Mouse (Mus musculus): ENCODE data around the gene Nap1l1. TPM values are rescaled to one million over a fixed set of nuclear protein-coding genes. Genes with fewer than 3 reads are reported as not detected.

Gene Nap1l1
- total RNA-seq, 2 experiments from 2014 or later, result 59.7 to 65.9 TPM

DNA sequence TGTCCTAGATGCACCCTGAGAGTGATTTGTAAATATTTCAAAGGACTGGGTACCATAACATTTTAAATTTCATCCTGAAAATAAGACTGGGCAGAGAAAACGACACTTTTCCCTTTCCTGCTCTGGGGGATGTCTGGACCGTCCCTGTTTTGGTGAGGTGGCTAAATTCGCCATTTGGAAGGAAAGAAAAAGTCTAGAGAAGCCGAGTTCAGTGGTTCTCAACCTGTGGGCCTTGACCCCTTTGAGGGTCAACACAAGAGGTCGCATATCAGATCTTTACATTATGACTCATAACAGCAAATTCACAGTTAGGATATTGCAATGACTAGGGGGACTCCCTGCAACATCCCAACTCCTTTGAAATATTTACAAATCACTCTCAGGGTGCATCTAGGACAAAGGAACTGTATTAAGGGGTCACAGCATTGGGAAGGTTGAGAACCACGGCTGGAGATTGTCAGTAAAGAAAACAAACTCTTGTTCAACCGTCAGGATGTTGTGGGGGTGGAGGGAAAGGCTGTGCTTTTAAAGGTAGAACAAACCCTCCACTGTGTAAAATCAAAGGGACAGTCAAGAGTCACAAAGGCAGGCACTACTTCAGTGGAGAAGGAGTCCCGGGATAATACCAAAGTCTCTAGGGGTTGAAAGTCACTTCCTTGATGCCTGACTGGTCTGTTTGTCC, 36.2 kb downstream of the Nap1l1 start:
- DNase-seq, result no peak
- intact Hi-C loops (cut with DNase I), result loop anchor here (5.0 kb wide), 3 partner anchors 33 to 263 kb away; no protein-coding TSS in a partner anchor

DNA sequence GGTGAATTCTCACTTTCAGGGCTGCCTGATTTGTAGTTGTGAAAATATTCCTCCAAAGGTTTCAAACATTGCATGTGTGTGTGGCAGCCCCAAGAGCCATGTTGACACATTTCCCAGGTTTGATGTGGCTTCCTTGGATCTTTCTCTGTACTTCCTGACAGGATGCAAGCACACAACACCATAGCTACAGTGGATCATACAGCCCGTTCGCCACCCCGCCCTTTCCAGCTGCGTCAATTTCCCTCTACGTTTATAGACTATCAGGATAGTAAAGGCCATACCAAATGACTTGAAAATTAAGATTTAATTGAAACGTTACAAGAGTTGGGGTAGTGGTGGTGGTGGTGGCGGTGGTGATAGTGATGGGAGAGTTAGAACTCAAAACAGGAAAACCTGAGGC, 37.0 kb downstream of the Nap1l1 start:
- intact Hi-C loops (cut with DNase I), result loop anchor here (5.0 kb wide), 3 partner anchors 32 to 262 kb away; no protein-coding TSS in a partner anchor
- DNase-seq, result no peak

DNA sequence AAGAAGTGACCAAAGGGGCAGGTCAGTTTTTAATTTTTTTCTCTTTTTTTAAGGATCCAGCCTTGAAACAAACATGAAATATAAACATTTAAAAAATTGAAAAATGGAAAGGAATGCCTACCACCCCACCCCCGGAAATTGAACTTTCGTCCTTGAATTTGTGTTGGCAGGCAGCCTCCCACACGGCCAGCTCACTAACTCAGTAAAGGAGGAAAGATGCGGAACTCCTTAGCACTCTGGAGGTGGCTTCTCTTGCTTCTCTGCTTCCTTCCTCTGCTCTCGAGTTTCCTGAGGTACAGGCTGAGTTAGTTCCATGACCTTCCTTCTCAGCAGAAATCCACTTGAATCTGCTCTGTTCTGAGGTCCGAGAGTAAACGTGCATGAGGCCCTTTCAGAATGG, 37.8 kb downstream of the Nap1l1 start:
- DNase-seq, result no peak
- intact Hi-C loops (cut with DNase I), result no loop called here

DNA sequence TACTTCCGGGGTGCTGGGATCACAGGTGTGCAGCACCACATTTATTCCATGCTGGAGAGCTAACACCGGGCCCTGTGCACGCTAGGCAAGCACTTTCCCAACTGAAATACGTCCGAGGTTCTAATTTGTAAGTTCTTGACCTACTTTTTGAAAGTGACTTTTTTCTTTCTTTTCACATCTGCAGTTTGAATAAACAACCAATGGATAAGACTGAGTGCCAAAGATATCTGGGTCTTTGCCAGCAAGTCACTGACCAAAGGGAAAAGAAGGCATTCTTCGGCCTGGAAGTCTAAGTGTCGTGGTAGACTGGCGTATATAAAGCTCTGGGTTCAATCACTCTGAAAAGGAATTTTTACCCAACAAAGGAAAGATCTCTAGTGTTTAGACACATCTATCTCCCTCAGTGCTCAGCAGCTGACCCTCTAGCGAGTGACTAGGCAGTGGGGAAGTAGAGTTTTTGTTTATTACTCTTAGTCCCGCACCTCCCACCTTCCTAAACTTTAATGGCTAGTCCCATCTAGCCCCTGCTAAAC, 39.1 kb downstream of the Nap1l1 start:
- peak in 1 of 2 experiments; percentile 64 for DNase-seq
- intact Hi-C loops (cut with DNase I), result no loop called here

DNA sequence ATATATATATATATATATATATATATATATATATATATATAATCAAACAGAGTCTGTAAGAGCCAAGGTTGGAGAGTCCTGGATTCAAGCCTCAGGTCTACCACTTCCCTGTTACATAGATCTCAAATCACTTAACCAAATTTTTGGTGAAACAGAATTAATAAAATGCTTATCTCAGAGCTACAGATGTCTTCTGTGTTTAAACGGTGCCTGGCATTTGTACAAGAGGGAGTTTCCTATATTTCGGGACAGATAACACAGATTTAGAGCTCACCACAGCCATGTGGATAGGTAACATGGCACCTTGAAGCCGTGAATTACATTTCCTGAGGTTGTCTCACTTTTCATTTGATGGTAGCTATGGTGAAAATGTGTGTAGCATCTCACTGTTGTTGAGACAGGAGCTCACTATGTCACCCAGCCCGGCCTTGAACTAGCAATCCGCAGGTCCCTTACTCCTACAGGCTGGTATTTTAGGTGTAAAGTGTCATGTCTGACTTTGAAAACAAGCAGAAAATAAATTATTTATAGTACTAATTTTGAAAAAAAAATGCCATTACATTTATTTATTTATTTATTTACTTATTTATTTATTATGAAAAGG, 41.4 kb downstream of the Nap1l1 start:
- no peak for DNase-seq
- intact Hi-C loops (cut with DNase I), result no loop called here

DNA sequence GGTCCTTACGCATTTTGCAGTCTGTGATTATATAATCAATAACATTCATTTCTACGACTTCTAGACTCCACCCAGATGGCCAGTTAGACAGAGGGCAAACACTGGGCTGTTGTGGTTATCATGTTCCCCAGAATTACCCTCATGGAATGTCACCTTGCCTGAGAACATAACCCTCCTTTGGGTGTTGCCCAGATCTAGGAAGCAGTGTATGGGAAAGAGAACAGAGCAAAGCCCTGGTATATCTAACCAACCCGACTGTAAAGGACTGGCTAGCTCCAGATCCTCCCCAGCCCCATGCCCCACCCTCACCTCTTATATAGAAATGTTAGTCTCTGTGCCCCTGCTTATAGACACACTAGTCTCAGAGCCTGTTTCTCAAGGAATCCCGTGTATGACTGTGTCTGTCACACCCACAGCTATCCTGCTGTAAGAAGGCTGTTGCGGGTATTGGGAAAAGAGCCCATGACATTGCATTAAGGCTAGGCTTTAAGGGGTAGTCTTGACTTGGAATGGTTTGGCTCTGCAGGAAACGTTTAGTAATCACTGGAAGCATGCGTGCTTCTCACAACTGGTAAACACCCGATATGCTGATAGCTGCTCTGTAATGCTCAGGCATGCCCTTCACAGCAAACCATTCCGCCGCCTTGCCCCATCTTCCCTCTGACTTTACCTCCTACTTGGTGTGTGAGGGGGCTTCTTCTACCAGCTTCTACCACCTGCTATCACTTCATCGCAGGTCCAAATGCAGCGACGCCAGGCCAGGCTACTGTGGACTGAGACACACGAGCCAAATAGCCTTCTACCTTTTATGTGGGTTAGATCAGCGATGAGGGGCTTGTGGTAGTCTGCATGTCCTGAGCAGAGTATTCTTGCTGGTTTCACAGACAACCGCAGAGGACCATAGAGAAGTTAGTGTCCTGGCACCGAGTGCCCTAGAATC, 42.3 kb downstream of the Nap1l1 start:
- no peak for DNase-seq
- intact Hi-C loops (cut with DNase I), result no loop called here

DNA sequence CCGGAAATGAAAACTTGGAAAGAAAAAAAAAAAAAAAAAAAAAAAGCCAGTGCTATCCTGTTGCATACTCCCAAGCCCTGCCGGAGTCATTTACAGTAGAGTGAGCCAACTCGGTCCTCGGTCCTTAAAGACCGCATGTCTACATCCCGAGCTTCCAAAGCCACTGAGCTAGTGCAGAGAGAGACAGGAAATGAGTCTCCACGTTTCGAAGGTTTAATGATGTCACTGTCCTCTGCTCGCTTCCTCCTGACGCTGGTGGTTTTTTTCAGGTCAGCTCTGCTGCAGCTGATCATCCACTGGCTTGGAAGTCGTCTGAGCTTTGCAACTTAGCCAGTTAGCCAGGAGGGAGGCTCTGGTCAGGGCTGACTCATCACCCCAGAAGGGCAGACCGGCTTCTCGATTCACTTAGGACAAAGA, 43.2 kb downstream of the Nap1l1 start:
- intact Hi-C loops (cut with DNase I), result no loop called here
- DNase-seq, result peak; percentile 46 to 48

DNA sequence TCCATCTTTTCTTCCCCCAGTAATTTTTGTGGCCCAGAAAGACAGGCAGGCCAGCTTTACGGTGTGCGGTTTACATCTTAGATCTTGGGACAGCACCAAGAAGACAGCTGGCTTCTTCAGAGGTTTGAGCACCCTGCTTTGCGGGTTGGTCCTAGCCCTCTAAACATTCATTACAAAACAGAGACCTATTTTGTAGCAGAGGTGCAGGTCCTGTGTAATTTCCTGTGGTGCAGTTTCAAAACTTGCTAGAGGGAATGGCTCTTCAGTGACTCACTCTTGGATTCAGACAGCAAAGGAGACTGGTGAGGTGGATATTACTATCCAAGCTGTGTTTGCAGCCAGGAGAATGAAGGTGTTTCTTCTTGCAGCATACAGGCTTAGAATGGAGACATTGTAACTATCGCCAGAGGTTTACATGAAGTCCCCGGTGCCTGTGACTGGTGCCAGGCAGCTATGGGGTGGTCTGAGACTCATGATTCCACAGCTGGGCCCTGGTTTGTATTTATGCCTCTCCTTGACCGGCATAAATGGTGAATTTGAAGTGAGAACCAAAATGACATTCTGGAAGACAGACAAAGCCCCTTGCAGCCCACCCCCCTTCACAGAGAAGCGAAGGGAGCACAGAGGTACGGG, 43.9 kb downstream of the Nap1l1 start:
- intact Hi-C loops (cut with DNase I), result no loop called here
- no peak for DNase-seq

DNA sequence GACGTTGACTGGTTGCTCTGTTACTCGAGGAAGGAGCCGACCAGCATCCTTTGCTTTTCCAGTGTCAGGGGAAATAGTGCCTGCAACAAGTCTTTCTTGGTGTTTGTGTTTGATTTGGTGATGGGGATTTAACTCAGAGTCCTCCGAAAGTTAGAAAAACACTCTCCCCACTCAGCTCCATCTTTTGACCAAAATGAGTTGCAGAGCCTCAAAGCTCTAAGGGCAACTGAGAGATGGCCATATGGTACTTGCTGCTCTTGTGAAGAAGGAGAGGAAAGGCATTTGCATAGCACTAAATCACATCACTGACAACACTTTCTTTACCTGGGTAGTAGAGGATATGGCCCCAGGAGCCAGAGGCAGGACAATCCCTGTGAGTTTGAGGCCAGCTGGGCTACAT, 45.3 kb downstream of the Nap1l1 start:
- no peak for DNase-seq
- intact Hi-C loops (cut with DNase I), result no loop called here

DNA sequence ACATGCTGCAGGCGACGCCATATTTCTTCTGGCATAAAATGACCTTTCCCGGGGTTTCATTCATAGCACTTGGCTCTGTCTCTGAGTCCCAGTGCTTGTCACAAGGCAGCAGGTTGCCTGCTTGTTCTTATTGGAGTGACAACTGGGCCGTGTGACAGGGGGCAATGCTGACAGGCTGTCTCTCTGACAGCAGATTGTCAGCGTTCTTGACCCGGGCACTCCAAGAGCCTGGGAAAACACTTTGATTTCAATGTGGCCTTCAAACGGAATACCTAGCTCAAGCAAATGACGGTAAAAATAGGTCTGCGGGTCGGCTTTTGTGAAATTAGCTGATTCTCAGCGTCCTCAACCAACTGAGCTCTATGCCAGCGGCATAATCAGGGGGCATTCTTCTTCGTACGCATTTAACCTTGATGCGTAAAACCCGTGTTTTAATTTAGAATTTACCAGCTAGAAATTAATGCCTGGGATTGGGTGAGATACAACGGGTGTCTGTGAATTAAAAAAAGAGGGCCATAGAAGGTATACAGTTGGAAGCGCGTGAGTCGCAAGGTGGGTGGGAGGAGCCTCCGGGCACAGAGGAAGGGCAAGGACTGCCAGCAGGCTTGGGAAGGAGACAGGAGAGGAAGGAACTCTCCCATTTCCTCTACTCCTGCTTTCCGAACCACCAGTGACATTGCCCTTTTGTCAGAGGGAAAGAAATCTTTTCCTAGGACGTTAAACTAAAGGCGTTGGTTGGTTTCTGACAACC, 46.8 kb downstream of the Nap1l1 start:
- DNase-seq, result peak in 1 of 2 experiments; percentile 53
- intact Hi-C loops (cut with DNase I), result no loop called here

DNA sequence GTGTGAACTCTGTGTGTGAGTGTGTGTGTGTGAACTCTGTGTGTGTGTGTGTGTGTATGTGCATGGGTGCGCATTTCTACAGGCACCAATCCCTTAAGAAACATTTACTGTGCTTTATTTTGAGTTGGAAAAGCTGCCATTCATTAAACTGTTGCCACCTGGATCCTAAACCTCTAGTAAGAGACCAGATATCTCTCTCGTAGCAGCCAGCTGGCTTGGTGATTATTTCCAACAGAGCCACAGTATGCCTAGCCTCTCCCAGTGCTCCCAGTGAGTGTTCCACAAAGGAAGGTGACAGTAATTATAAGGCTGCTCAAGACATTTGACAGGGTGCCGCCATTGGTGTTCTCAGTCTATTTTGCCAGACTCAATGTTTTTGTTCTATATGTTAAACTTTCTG, 47.6 kb downstream of the Nap1l1 start:
- intact Hi-C loops (cut with DNase I), result no loop called here
- DNase-seq, result no peak

DNA sequence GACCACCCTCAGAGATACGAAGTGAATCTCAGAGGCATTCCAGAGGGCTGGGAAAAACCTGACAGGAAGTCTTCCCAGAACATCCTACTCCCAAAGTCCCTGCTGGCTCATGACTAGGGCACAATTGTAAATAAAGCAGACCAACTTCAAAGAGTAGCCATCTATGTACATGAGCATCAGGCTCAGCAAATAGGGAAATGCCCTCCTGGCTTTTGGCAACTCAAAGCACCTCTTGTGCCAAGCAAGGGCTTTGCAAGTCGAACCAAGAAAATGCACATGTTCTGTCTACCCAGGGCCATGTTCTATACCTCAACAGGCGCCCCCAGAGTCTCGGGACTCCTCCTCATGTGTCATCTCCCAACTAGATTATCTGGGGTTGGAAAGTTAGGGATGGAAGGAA, 48.6 kb downstream of the Nap1l1 start:
- intact Hi-C loops (cut with DNase I), result no loop called here
- no peak for DNase-seq

DNA sequence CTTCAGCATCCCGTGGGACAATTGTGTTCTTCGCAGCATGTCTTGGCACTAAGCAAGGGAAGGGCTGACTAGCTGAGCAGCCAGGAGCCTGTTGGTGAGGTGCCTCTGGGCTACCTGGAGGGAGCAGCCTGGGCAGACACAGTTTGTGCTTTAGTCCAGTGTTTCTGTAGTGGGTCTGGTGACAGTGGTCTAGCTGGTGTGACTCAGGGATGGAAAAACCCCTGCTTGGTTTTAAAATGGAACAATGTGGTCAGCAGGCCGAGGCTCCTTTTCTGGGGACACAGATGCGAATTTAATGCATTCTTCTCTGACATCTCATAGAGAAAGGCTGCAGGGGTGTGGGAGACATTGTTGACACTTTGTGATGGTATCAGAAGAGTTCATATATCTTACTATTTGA, 49.2 kb downstream of the Nap1l1 start:
- DNase-seq, result no peak
- intact Hi-C loops (cut with DNase I), result no loop called here

DNA sequence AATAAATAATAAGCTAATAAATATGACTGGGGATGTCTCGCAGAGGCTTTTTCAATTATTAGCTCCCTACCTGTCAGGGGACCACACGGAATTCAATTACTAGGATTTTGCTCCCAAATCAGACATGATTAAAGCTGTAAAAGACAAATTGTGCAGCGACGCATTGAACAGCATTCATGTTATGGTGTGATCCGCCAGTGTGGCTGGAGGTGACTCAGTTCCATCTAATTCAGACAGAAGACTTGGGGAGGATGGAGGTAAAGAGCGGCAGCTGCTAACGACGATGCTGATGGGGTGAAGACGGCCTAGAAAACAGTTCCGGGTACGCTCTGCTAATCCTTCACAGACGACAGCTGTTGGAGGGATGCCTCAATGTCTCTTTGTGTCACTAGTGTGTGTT, 50.9 kb downstream of the Nap1l1 start:
- no peak for DNase-seq
- intact Hi-C loops (cut with DNase I), result no loop called here

DNA sequence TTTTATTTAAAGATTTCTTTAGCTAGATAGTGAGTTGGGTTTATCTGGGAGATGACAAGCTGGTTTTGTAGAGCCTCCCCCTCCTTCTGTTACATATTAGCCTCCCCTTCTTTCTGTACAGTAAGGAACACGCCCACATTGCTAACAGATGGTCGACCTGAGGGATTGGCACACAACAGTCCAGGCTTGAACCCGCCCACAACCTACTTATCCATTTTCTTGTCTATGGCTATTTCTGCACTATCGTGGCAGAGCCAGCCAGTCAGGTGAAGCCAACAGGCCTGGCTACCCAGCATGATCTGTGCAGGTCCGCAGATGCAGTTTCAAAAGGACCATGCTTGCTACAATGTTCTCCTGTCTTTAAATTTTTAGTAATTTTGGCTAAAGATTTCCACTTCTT, 54.0 kb downstream of the Nap1l1 start:
- intact Hi-C loops (cut with DNase I), result no loop called here
- DNase-seq, result no peak

DNA sequence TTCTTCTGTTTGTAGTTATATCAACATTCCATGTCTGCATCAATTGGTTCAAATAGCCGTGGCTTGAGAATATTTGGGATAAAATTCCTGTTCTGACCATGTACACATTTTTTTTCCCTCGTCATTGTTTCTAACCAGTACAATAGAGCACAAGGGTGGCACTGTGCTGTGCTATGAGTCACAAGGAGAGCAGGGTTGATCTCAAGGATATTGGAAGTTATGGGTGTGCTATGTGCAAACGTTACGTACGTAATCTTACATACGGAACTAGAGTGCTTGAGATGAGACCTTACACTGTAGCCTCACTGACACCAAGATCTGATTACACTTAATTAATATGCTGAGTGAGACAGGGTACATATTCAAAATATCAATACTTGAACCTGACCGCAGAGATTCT, 54.6 kb downstream of the Nap1l1 start:
- DNase-seq, result no peak
- intact Hi-C loops (cut with DNase I), result no loop called here

DNA sequence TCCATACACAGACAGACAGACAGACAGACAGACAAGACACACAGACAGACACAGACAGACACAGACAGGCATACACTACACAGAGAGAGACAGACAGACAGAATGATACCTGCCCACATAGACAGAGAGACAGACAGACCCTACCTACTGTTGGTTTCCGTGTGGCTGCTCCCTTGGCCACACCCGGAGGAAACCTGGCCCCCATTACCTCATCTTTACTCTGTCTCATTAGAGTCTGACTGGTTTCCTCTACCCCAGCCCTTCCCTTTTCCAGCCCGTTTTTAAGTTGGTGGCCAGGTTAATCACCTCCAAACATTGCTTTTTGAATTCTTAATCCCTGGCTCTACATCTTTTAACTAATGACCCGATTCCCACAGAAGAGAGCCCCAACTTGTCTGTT, 55.3 kb downstream of the Nap1l1 start:
- intact Hi-C loops (cut with DNase I), result no loop called here

DNA sequence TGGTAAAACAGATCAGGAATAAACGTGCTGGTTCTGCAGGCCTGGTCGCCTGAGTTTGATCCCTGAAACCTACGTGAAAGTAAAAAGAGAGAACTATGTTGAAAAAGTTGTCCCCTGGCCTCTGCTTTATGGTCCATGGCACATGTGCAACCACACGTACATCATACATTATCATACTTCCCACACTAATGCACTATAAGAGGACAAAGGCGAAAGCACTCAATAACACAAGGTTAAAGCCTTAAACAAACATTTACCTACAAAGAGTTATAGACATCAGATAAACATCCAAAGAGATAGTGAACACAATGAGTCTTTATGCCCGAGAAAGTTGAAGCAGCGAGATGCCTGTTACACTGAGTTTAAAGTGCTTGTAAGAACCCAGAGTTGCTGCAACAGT, 57.4 kb downstream of the Nap1l1 start:
- DNase-seq, result no peak
- intact Hi-C loops (cut with DNase I), result no loop called here

More for the DNA sequence above, 55.3 kb downstream of the Nap1l1 start:
- no peak for DNase-seq

DNA sequence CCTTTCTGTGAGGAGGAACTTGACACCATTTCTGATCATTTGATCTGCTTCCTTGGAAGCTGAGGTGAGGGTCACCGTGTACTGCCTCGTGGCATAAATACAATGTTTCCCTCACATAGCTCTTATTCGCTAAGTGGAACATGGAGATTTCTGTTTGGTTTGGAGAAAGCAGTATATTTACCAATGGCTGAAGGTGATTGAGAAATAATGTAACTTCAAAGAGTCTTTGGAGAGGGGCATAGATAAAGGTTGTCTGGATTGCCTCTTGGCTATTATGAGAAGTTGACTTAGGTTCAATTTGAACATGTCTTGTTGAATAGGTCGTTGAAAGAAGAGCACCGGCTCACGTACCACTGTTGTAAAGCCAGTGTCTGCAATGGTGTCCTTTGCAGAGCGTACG, 61.7 kb downstream of the Nap1l1 start:
- DNase-seq, result no peak
- intact Hi-C loops (cut with DNase I), result no loop called here

DNA sequence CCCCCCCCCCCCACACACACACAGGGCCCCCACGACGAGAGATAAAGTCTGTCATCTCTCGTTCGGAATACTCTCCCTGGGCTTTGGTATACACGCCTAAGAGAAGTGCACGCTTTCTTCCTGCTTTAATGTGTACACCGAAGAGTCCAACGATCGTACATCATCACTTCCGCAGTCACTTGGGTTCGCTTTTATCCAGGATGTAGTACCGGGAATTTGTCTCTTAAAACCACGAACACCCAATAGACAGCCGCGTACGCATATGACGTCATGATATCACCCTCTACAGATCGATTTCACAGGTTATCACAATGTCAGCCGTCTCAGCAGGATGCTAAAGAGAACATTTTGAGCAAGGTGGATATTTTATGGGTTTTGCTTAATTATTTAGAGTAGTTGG, 64.4 kb downstream of the Nap1l1 start:
- intact Hi-C loops (cut with DNase I), result no loop called here
- DNase-seq, result no peak

Data from heart, postnatal 14 days (tissue).